Mouse (Mus musculus): ENCODE measurements around the gene Tcaim.
"Not testable (repeated sequence)": the region's sequence is repeated elsewhere in the genome, so short reads cannot be mapped to it uniquely, and the experiment has no call there.

Gene Tcaim

GRCm38 (mm10) chr9:122805053-122805844 lies at the start of gene Tcaim:
Gene Tcaim, plus strand, starts transcription at chr9:122805539.
- peak; percentile 98 for DNase-seq

- DNase-seq, result no peak
Measured at GRCm38 (mm10) chr9:122757614-122758013, 47.7 kb upstream of the Tcaim start.

- DNase-seq, result no peak
Measured at GRCm38 (mm10) chr9:122760111-122760510, 45.2 kb upstream of the Tcaim start.

GRCm38 (mm10) chr9:122785231-122785630 lies 20.1 kb upstream of the Tcaim start:
- no peak for DNase-seq

- DNase-seq, result no peak
Measured at GRCm38 (mm10) chr9:122786534-122786933, 18.8 kb upstream of the Tcaim start.

GRCm38 (mm10) chr9:122805845-122806341 lies 554 bp downstream of the Tcaim start:
- DNase-seq, result no peak

- DNase-seq, result no peak
Measured at GRCm38 (mm10) chr9:122807186-122807585, 1.8 kb downstream of the Tcaim start.

GRCm38 (mm10) chr9:122810212-122810611 lies 4.9 kb downstream of the Tcaim start:
- DNase-seq, result no peak

- peak; percentile 8 to 15 for DNase-seq
Measured at GRCm38 (mm10) chr9:122812386-122812785, 7.0 kb downstream of the Tcaim start.

- DNase-seq, result no peak
Measured at GRCm38 (mm10) chr9:122814775-122815174, 9.4 kb downstream of the Tcaim start.

- no peak for DNase-seq
Measured at GRCm38 (mm10) chr9:122815239-122815851, 10.0 kb downstream of the Tcaim start.

GRCm38 (mm10) chr9:122823374-122824017 lies 18.2 kb downstream of the Tcaim start:
- no peak for DNase-seq

GRCm38 (mm10) chr9:122826743-122827142 lies 21.4 kb downstream of the Tcaim start:
- no peak for DNase-seq

GRCm38 (mm10) chr9:122829826-122830380 lies 24.6 kb downstream of the Tcaim start:
- DNase-seq, result no peak

- no peak for DNase-seq
Measured at GRCm38 (mm10) chr9:122836126-122836525, 30.8 kb downstream of the Tcaim start.

- DNase-seq, result peak; percentile 90 to 93
Measured at GRCm38 (mm10) chr9:122836790-122837189, 31.5 kb downstream of the Tcaim start.

GRCm38 (mm10) chr9:122837216-122837615 lies 31.9 kb downstream of the Tcaim start:
- no peak for DNase-seq

GRCm38 (mm10) chr9:122837680-122838079 lies 32.3 kb downstream of the Tcaim start:
- DNase-seq, result peak; percentile 38 to 45

- no peak for DNase-seq
Measured at GRCm38 (mm10) chr9:122843760-122844159, 38.4 kb downstream of the Tcaim start, which contains the start of gene Gm35549. Gene Gm35549, minus strand, starts transcription at chr9:122844035.

- no peak for DNase-seq
Measured at GRCm38 (mm10) chr9:122845621-122846020, 40.3 kb downstream of the Tcaim start.

GRCm38 (mm10) chr9:122846156-122846555 lies 40.8 kb downstream of the Tcaim start:
- DNase-seq, result peak; percentile 70 to 75

- not testable (repeated sequence) for DNase-seq
Measured at GRCm38 (mm10) chr9:122847811-122848311, 42.5 kb downstream of the Tcaim start.

- peak in 1 of 2 experiments; percentile 16 for DNase-seq
Measured at GRCm38 (mm10) chr9:122854526-122854925, 49.2 kb downstream of the Tcaim start.

All from cerebellum, postnatal 10 days (tissue).